Mouse (Mus musculus): ENCODE data around the gene Cpsf4l.

DNA sequence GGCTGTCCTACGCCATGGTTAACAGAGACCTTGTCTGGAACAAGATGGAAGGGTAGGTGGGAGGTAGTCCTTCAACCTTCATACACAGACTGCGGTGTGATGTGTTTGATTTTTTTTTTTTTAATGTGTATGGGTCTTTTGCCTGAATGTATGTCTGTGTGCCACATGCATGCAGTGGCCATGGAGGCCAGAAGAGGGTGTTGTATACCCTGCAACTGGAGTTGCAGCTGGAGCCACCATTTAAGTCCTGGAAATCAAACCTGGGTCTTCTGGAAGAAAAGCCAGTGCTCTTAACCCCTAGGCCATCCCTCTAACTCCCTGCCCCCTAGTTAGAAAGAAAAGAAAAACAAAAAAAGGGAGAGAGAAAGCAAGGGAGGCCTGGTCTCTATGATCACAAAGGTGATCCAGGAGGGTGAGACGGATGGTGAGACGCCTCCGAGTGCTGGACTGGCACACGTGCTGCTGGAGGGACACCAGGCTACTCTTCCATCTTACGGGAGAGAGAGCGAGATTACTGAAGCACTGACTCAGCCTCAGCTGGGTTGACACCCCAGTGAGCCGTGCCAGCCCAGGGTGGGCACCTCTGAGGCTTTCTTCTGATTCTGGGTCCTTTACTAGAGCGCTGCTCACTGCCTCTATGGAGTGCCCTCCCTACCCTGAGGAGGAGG lies 22.3 kb upstream of the Cpsf4l start:
- TF ChIP-seq GATA1 (IDR thresholded peaks at IDR 0.05; ENCODE audit: borderline replicate concordance, low read length): no peak
- TF ChIP-seq FLI1 (IDR thresholded peaks at IDR 0.05; ENCODE audit: low read length): no peak
